Mouse (Mus musculus) spleen, embryonic (tissue): ENCODE data around the gene Ankrd13b.

ENCODE experiments used
- CTCF ChIA-PET: fragments of 350-600 bp; sonication (Branson Sonifier 250); formaldehyde crosslinking; loops from one replicate; lab custom pipeline; 2022; lab: Charles Lee

The Ankrd13b gene

GRCm38 (mm10) chr11:77508068-77509021, 18.9 kb upstream of the Ankrd13b start:
- CTCF ChIA-PET = interaction anchor here (0.6 to 1.3 kb wide), 2 partner anchors 34 to 122 kb away, joined by 3 to 4 read pairs; no protein-coding TSS in a partner anchor

- CTCF ChIA-PET = interaction anchor here (0.5 to 1.0 kb wide), 3 partner anchors 14 to 172 kb away, joined by 3 to 4 read pairs (median 4); no protein-coding TSS in a partner anchor
Measured at GRCm38 (mm10) chr11:77507426-77507825, 17.9 kb upstream of the Ankrd13b start.

- CTCF ChIA-PET = interaction anchor here (0.5 to 1.0 kb wide), 2 partner anchors 14 to 172 kb away, joined by 4 read pairs; no protein-coding TSS in a partner anchor
Measured at GRCm38 (mm10) chr11:77506941-77507340, 17.5 kb upstream of the Ankrd13b start.

- CTCF ChIA-PET = no interaction called here
Measured at GRCm38 (mm10) chr11:77506273-77506672, 16.8 kb upstream of the Ankrd13b start.

GRCm38 (mm10) chr11:77505291-77505980, 16.0 kb upstream of the Ankrd13b start:
- CTCF ChIA-PET = interaction anchor here (0.6 to 1.2 kb wide), 2 partner anchors 35 to 124 kb away, joined by 4 to 5 read pairs; no protein-coding TSS in a partner anchor

GRCm38 (mm10) chr11:77504377-77504776, 14.9 kb upstream of the Ankrd13b start:
- CTCF ChIA-PET = interaction anchor here (1.2 kb wide), 1 partner anchor 125 kb away, joined by 5 read pairs; no protein-coding TSS in a partner anchor

GRCm38 (mm10) chr11:77503511-77503910, 14.0 kb upstream of the Ankrd13b start:
- CTCF ChIA-PET = interaction anchor here (0.8 kb wide), 1 partner anchor 36 kb away, joined by 3 read pairs; no protein-coding TSS in a partner anchor

- CTCF ChIA-PET = no interaction called here
Measured at GRCm38 (mm10) chr11:77502481-77502880, 13.0 kb upstream of the Ankrd13b start.

GRCm38 (mm10) chr11:77501971-77502370, 12.5 kb upstream of the Ankrd13b start:
- CTCF ChIA-PET = interaction anchor here (0.5 kb wide), 1 partner anchor 465 kb away, joined by 3 read pairs; no protein-coding TSS in a partner anchor

GRCm38 (mm10) chr11:77501392-77501791, 11.9 kb upstream of the Ankrd13b start:
- CTCF ChIA-PET = no interaction called here

- CTCF ChIA-PET = interaction anchor here (0.5 kb wide), 1 partner anchor 189 kb away, joined by 6 read pairs; no protein-coding TSS in a partner anchor
Measured at GRCm38 (mm10) chr11:77500361-77501325, 11.2 kb upstream of the Ankrd13b start.

- CTCF ChIA-PET = interaction anchor here (0.6 to 0.7 kb wide), 2 partner anchors 9 to 310 kb away, joined by 3 to 5 read pairs; no protein-coding TSS in a partner anchor
Measured at GRCm38 (mm10) chr11:77499354-77499753, 9.9 kb upstream of the Ankrd13b start.

- CTCF ChIA-PET = interaction anchor here (0.7 kb wide), 1 partner anchor 311 kb away, joined by 5 read pairs; no protein-coding TSS in a partner anchor
Measured at GRCm38 (mm10) chr11:77498261-77499139, 9.0 kb upstream of the Ankrd13b start.

GRCm38 (mm10) chr11:77497851-77498250, 8.4 kb upstream of the Ankrd13b start:
- CTCF ChIA-PET = no interaction called here

- CTCF ChIA-PET = no interaction called here
Measured at GRCm38 (mm10) chr11:77497341-77497756, 7.9 kb upstream of the Ankrd13b start.

- CTCF ChIA-PET = interaction anchor here (0.7 kb wide), 1 partner anchor 42 kb away, joined by 15 read pairs; no protein-coding TSS in a partner anchor
Measured at GRCm38 (mm10) chr11:77495507-77495906, 6.0 kb upstream of the Ankrd13b start.

GRCm38 (mm10) chr11:77494782-77495181, 5.3 kb upstream of the Ankrd13b start:
- CTCF ChIA-PET = no interaction called here

- CTCF ChIA-PET = no interaction called here
Measured at GRCm38 (mm10) chr11:77494344-77494676, 4.8 kb upstream of the Ankrd13b start.
